Mouse (Mus musculus) limb, embryonic 11.5 days (tissue): ENCODE measurements around the gene Cby1. TPM values are rescaled to one million over a fixed set of nuclear protein-coding genes. Genes with fewer than 3 reads are reported as not detected.
"Not testable (repeated sequence)": the region's sequence is repeated elsewhere in the genome, so short reads cannot be mapped to it uniquely, and the experiment has no call there.

Experiments
- ATAC-seq: fragments of 200-750 bp; cut with Nextera tagmentation; 2 replicates; pipeline ENCODE4 v1.8.0; 2017; ENCODE audit warnings: low read depth; ENCODE audit not compliant: insufficient number of reproducible peaks, low FRiP score, low TSS enrichment
- DNase-seq: peaks from one replicate; pipeline ENCODE4 v3.0.0-alpha.2; 2015; ENCODE audit warnings: low spot score
- H3K27ac ChIP-seq: fragments of 300-500 bp; sonication (generic); replicated peaks from 2 replicates; pipeline ENCODE4 v1.5.1; 2014; ENCODE audit warnings: low read depth, mild to moderate bottlenecking, low read length
- H3K27me3 ChIP-seq: fragments of 300-500 bp; sonication (generic); 2 replicates; pipeline ENCODE4 v1.6.1; 2014; ENCODE audit warnings: mild to moderate bottlenecking, low read length, mixed read lengths; ENCODE audit not compliant: control insufficient read depth, insufficient read depth
- H3K36me3 ChIP-seq: fragments of 300-500 bp; sonication (generic); 2 replicates; pipeline ENCODE4 v1.6.1; 2014; ENCODE audit warnings: mild to moderate bottlenecking, low read length, moderate library complexity, mixed read lengths; ENCODE audit not compliant: control insufficient read depth, insufficient read depth
- H3K4me1 ChIP-seq: fragments of 300-500 bp; sonication (generic); 2 replicates; pipeline ENCODE4 v1.6.1; 2014; ENCODE audit warnings: low read length, mixed read lengths; ENCODE audit not compliant: control insufficient read depth, insufficient read depth
- H3K4me2 ChIP-seq: fragments of 300-500 bp; sonication (generic); 2 replicates; pipeline ENCODE4 v1.6.1; 2014; ENCODE audit warnings: low read depth, mild to moderate bottlenecking, moderate library complexity; ENCODE audit not compliant: severe bottlenecking
- H3K4me3 ChIP-seq: fragments of 300-500 bp; sonication (generic); 2 replicates; pipeline ENCODE4 v1.5.1; 2014; ENCODE audit warnings: low read depth, low read length
- H3K9ac ChIP-seq: fragments of 300-500 bp; sonication (generic); 2 replicates; pipeline ENCODE4 v1.6.1; 2014; ENCODE audit warnings: mild to moderate bottlenecking, low read length
- H3K9me3 ChIP-seq: fragments of 300-500 bp; sonication (generic); 2 replicates; pipeline ENCODE4 v1.6.1; 2016; ENCODE audit warnings: low read length; ENCODE audit not compliant: control insufficient read depth
- WGBS: fragments of 180-500 bp; shearing (Covaris S2); extraction: QIAGEN DNeasy Blood & Tissue Kit; methylation state at CpG from one replicate; pipeline ENCODE4 v1.1.7; 2014; 5-methylcytosine and 5-hydroxymethylcytosine counted together
- polyA plus RNA-seq: library from polyadenylated mRNA; unstranded; fragments of >200 nt; fragmentation: Nextera tagmentation; extraction: Ambion mirVana; gene quantifications from 2 replicates; pipeline ENCODE4 v1.2.1, GENCODE M21; 2014

Cby1 gene
- polyA plus RNA-seq, 1 experiment from 2014 or later = 64.1 TPM

DNA sequence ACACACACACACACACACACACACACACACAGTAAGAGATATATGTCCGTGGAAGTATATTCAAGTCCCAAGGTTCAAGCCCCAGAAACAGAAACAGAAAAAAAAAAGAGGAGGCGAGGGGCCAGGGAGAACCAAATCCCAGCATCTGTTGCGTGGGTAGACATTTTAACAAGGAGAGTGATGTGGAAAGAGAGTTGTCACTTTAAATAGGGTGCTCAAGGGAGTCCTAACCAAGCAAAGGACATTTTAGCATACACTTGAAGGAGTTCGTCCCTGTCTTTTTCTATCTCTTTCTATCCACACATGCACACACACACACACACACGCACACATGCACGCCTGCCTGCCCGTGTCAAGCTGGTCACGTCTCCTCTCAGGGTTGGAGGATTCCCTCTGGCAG lies 5.7 kb downstream of the Cby1 start:
- H3K36me3 ChIP-seq = peaks cover 3% of the 10 kb centered on the region
- H3K27me3 ChIP-seq = no peaks in the 10 kb centered on the region
- H3K9me3 ChIP-seq = no peaks in the 10 kb centered on the region
- H3K27ac ChIP-seq = no peak overlapping the region
- 92% methylated on average over 8 of the region's 8 CpGs for WGBS
- no peak for DNase-seq
- no peak overlapping the region for H3K4me2 ChIP-seq
- no peak for ATAC-seq
- no peak overlapping the region for H3K9ac ChIP-seq
- H3K4me1 ChIP-seq = 0 out of 2 replicates have a peak, but pooled peaks cover 2% of the 10 kb centered on the region
- H3K4me3 ChIP-seq = no peak overlapping the region

GRCm38 (mm10) chr15:79669195-79669594 lies 10.2 kb downstream of the Cby1 start:
- no peak for ATAC-seq
- Histone ChIP-seq H3K4me1 (no peaks in the 10 kb centered on the region), H3K4me3 (no peak overlapping the region), H3K27me3 (no peaks in the 10 kb centered on the region), H3K4me2 (no peak overlapping the region), H3K27ac (no peak overlapping the region), H3K9me3 (no peaks in the 10 kb centered on the region), H3K9ac (no peak overlapping the region), H3K36me3 (peaks cover 7% of the 10 kb centered on the region)
- no peak for DNase-seq
- 71% methylated on average over 10 of the region's 10 CpGs for WGBS

DNA sequence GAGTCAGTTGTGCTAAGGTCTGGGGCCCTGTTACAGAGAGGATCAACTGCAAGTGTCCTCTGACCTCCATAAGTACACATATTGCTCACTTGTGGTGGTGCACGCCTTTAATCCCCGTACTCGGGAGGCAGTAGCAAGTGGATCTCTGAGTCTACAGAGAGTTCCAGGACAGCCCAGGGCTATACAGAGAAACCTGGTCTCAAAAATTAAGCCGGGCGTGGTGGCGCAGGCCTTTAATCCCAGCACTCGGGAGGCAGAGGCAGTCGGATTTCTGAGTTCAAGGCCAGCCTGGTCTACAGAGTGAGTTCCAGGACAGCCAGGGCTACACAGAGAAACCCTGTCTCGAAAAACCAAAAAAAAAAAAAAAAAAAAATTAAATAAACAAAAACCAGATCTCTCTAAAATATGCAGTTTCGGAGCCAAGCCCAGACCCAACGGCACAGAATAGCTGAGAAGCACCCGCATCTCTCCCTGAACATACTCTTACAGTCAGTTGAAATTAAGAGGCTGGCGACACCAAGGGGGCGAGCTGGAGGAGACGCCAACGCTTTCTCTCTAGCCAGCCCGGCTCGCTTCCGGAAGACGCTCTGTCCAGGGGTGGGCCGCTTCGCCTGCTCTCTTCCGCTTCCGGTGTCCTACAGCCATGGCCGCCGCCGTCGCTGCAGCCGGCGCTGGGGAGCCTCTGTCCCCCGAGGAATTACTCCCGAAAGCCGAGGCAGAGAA lies 11.4 kb downstream of the Cby1 start, which contains the start of gene Tomm22:
Gene Tomm22, plus strand, starts transcription at position 613 of the 723 bp plus-strand sequence.
- Histone ChIP-seq H3K9me3 (no peaks in the 10 kb centered on the region), H3K4me2 (peak within 1 kb of the TSS; percentile 61), H3K4me1 (no peaks in the 10 kb centered on the region), H3K4me3 (peak within 1 kb of the TSS; percentile 95), H3K9ac (peak within 1 kb of the TSS; percentile 85), H3K27me3 (no peaks in the 10 kb centered on the region), H3K27ac (no peak within 1 kb of the TSS), H3K36me3 (peaks cover 13% of the 10 kb centered on the region)
- 19% methylated on average over 32 of the region's 33 CpGs for WGBS
- peak; percentile 93 for DNase-seq
- peak; percentile 93 for ATAC-seq

- H3K4me3 ChIP-seq = peak overlapping the region; percentile 95
- DNase-seq (no peak), ATAC-seq (0 out of 2 replicates have a peak, but pooled peaks have one; percentile 28)
- under 1% methylated on average over 37 of the region's 37 CpGs for WGBS
- H3K4me2 ChIP-seq = peak overlapping the region; percentile 61
- H3K27ac ChIP-seq = no peak overlapping the region
- peak overlapping the region; percentile 85 for H3K9ac ChIP-seq
- H3K36me3 ChIP-seq = peaks cover 12% of the 10 kb centered on the region
- no peaks in the 10 kb centered on the region for H3K27me3 ChIP-seq
- no peaks in the 10 kb centered on the region for H3K4me1 ChIP-seq
- H3K9me3 ChIP-seq = no peaks in the 10 kb centered on the region
These were observed 11.9 kb downstream of the Cby1 start for GRCm38 (mm10) chr15:79670972-79671299.

GRCm38 (mm10) chr15:79671828-79672348 lies 12.9 kb downstream of the Cby1 start:
- not testable (repeated sequence) for DNase-seq, H3K27ac ChIP-seq, H3K4me1 ChIP-seq, H3K27me3 ChIP-seq, ATAC-seq, H3K9me3 ChIP-seq, H3K9ac ChIP-seq
- Histone ChIP-seq H3K4me2 (peak overlapping the region; percentile 61), H3K36me3 (peaks cover 12% of the 10 kb centered on the region), H3K4me3 (peak overlapping the region; percentile 95)
- WGBS = 89% methylated on average over 11 of the region's 11 CpGs

GRCm38 (mm10) chr15:79677936-79678335 lies 18.9 kb downstream of the Cby1 start:
- DNase-seq (no peak), ATAC-seq (no peak)
- 88% methylated on average over 2 of the region's 2 CpGs for WGBS
- no peaks in the 10 kb centered on the region for H3K27me3 ChIP-seq
- H3K9me3 ChIP-seq = no peaks in the 10 kb centered on the region
- no peaks in the 10 kb centered on the region for H3K4me1 ChIP-seq
- H3K36me3 ChIP-seq = peaks cover 12% of the 10 kb centered on the region
- H3K4me3 ChIP-seq = no peak overlapping the region
- no peak overlapping the region for H3K4me2 ChIP-seq
- no peak overlapping the region for H3K27ac ChIP-seq
- no peak overlapping the region for H3K9ac ChIP-seq

DNA sequence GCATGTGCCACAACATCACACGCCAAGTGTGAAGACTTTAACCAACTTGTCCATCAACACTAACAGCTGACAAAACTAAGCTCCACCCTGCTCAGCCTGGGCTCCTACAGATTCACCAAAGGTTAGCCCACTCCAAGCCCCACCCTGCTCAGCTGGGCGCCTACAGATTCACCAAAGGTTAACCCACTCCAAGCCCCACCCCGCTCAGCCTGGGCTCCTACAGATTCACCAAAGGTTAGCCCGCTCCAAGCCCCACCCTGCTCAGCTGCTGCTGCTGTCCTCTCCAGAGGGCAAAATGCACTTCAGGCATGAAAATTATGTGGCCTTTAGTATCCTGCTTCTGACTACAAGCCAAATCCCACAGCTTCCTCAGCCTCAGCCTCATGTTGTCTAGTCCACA lies 23.0 kb downstream of the Cby1 start:
- H3K9me3 ChIP-seq = no peaks in the 10 kb centered on the region
- H3K9ac ChIP-seq = no peak overlapping the region
- DNase-seq = no peak
- no peak overlapping the region for H3K4me3 ChIP-seq
- H3K27ac ChIP-seq = no peak overlapping the region
- no peaks in the 10 kb centered on the region; the same call in 1 of the 2 replicates for H3K36me3 ChIP-seq
- H3K4me2 ChIP-seq = no peak overlapping the region
- H3K27me3 ChIP-seq = no peaks in the 10 kb centered on the region
- WGBS = 86% methylated on average over 4 of the region's 4 CpGs
- no peak for ATAC-seq
- H3K4me1 ChIP-seq = peaks cover 22% of the 10 kb centered on the region

- WGBS = 92% methylated on average over 6 of the region's 6 CpGs
- ATAC-seq (no peak), DNase-seq (no peak)
- Histone ChIP-seq H3K4me2 (no peak overlapping the region), H3K36me3 (no peaks in the 10 kb centered on the region), H3K9ac (no peak overlapping the region), H3K4me3 (no peak overlapping the region), H3K4me1 (peaks cover 22% of the 10 kb centered on the region), H3K27ac (no peak overlapping the region), H3K27me3 (no peaks in the 10 kb centered on the region), H3K9me3 (no peaks in the 10 kb centered on the region)
These were observed 24.1 kb downstream of the Cby1 start for GRCm38 (mm10) chr15:79683146-79683545.
